9 mouse cellular contexts compared by ENCODE assay signal in the genomic region with DNA sequence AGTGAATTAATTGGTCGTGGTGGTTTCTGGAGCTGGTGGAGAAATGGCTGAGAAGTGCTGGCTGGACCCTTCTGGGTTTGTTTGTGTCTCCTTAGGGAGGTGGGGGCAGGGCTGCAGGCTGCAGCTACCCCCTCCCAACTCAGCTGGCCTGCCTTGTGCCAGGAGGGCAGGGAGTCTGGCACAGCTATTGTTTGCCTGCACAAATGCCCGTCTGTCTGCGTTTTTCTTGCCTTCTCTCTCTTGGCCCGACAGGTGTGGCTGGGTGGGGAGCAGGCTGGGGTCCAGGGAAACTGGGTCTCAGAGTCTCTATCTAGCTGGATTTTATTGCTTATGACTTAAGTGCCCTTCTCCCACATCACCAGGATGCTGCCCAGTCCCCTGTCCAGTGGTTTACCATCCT. TPM values are rescaled to one million over a fixed set of nuclear protein-coding genes. Genes with fewer than 3 reads are reported as not detected.
DNase-seq lines count a peak whose midpoint lies in the region; ATAC-seq lines count a peak whose summit lies in the region.
"Had no signal": no experiment of that assay in that cellular context is flagged by ENCODE, and none has a peak within 500 bp of the region (broad histone marks: within the 10 kb centered on the region; RNA-seq: fewer than 3 reads in every experiment).

No protein-coding gene starts in this region.

- DNase-seq in layer of hippocampus, adult 11-12 months (ENCODE audit: low spot score), result peak; percentile 66
- DNase-seq in layer of hippocampus, adult 8-10 months (ENCODE audit: low spot score in 2 of 2), result no peak
- peak; percentile 73 for DNase-seq in cerebellum, adult 8-10 months
- DNase-seq in hindbrain, embryonic 11.5 days (ENCODE audit: low spot score), result no peak
- no peak for DNase-seq in ovary, postnatal 14 days (ENCODE audit: low spot score)
- no peak for DNase-seq in embryo, embryonic 9.5 days (ENCODE audit: extremely low spot score)

- H3K36me3 ChIP-seq in hindbrain, embryonic 11.5 days (ENCODE audit: control insufficient read depth, insufficient read depth, low read length), result no peaks in the 10 kb centered on the region
- peaks cover 27% of the 10 kb centered on the region for H3K36me3 ChIP-seq in midbrain, embryonic 12.5 days

- H3K4me1 ChIP-seq in hindbrain, embryonic 11.5 days (replicated peaks; ENCODE audit: control insufficient read depth, insufficient read depth, low read length), result peaks cover 16% of the 10 kb centered on the region
- peaks cover 46% of the 10 kb centered on the region for H3K4me1 ChIP-seq in midbrain, embryonic 12.5 days

- H3K27ac ChIP-seq in hindbrain, embryonic 11.5 days (ENCODE audit: low read depth, low read length), result peak overlapping the region; percentile 88
- peak overlapping the region; percentile 95 for H3K27ac ChIP-seq in midbrain, embryonic 12.5 days (replicated peaks)

- peak overlapping the region; percentile 82 for H3K4me2 ChIP-seq in hindbrain, embryonic 11.5 days (replicated peaks; ENCODE audit: low read depth, low read length)
- peak overlapping the region; percentile 69 for H3K4me2 ChIP-seq in midbrain, embryonic 12.5 days (replicated peaks)

- 29% methylated on average over 4 of the region's 4 CpGs for WGBS in hindbrain, embryonic 11.5 days
- 24% methylated on average over 4 of the region's 4 CpGs for WGBS in midbrain, embryonic 12.5 days

- no peak for ATAC-seq in hindbrain, embryonic 11.5 days (ENCODE audit: low FRiP score)
- ATAC-seq in midbrain, embryonic 12.5 days (ENCODE audit: low FRiP score, low read depth), result no peak
- no peak for ATAC-seq in CD4-positive, CD25-positive, alpha-beta regulatory T cell, adult 4 months

- H3K9me3 ChIP-seq in hindbrain, embryonic 11.5 days (ENCODE audit: control insufficient read depth, low read length), result no peaks in the 10 kb centered on the region
- no peaks in the 10 kb centered on the region for H3K9me3 ChIP-seq in midbrain, embryonic 12.5 days

- H3K4me3 ChIP-seq in hindbrain, embryonic 11.5 days (ENCODE audit: low read depth, low read length), result peak overlapping the region; percentile 89
- H3K4me3 ChIP-seq in midbrain, embryonic 12.5 days, result peak overlapping the region; percentile 79

- no peaks in the 10 kb centered on the region for H3K27me3 ChIP-seq in hindbrain, embryonic 11.5 days (ENCODE audit: control insufficient read depth, insufficient read depth, low read length)
- H3K27me3 ChIP-seq in midbrain, embryonic 12.5 days, result no peaks in the 10 kb centered on the region

- H3K9ac ChIP-seq in hindbrain, embryonic 11.5 days (ENCODE audit: low read depth, low read length), result peak overlapping the region; percentile 99
- H3K9ac ChIP-seq in midbrain, embryonic 12.5 days (replicated peaks), result peak overlapping the region; percentile 96

RNA-seq across cellular contexts. Expression of a gene that starts 18.6 kb away (rescaled TPM):
- 100 to 1,000 TPM; 210 to 272 (median 257) TPM for total RNA-seq in layer of hippocampus, adult 8-10 months (2022)
- 149 and 181 TPM in 2 replicates for polyA plus RNA-seq in hindbrain, embryonic 11.5 days (2014; fragmentation: Nextera tagmentation; extraction: Ambion mirVana)
- 143 and 150 TPM in 2 replicates for polyA plus RNA-seq in midbrain, embryonic 12.5 days (2016; fragmentation: Nextera tagmentation; extraction: Ambion mirVana)
- 10 to 100 TPM; 36.5 to 48.6 TPM for polyA plus RNA-seq in CD4-positive, CD25-positive, alpha-beta regulatory T cell, adult 4 months (2017; shearing (Covaris generic))

RNA-seq across cellular contexts. Expression of a gene that starts 28.6 kb away (rescaled TPM):
- total RNA-seq in layer of hippocampus, adult 8-10 months (2022), result not detected
- not detected in 2 replicates for polyA plus RNA-seq in hindbrain, embryonic 11.5 days (2014; fragmentation: Nextera tagmentation; extraction: Ambion mirVana)
- not detected in 2 replicates for polyA plus RNA-seq in midbrain, embryonic 12.5 days (2016; fragmentation: Nextera tagmentation; extraction: Ambion mirVana)
- polyA plus RNA-seq in CD4-positive, CD25-positive, alpha-beta regulatory T cell, adult 4 months (2017; shearing (Covaris generic)), result under 1 TPM in 1 of 2 experiments, not detected in 1; 0.26 TPM
- total RNA-seq: left cerebral cortex, postnatal 10 days had no signal

RNA-seq across cellular contexts. Expression of a gene that starts 48.6 kb away (rescaled TPM):
- 10 to 100 TPM; 86.4 to 96.0 (median 90.1) TPM for total RNA-seq in layer of hippocampus, adult 8-10 months (2022)
- 152 and 169 TPM in 2 replicates for polyA plus RNA-seq in hindbrain, embryonic 11.5 days (2014; fragmentation: Nextera tagmentation; extraction: Ambion mirVana)
- polyA plus RNA-seq in midbrain, embryonic 12.5 days (2016; fragmentation: Nextera tagmentation; extraction: Ambion mirVana), result 132 and 137 TPM in 2 replicates
- 100 to 1,000 TPM; 160 to 161 TPM for polyA plus RNA-seq in CD4-positive, CD25-positive, alpha-beta regulatory T cell, adult 4 months (2017; shearing (Covaris generic))

Comparison
In these comparisons a context has a peak if more than half of its experiments do, and no peak if none do; other contexts are left out.
1. DNase-seq: peak in layer of hippocampus, adult 11-12 months (single experiment) and cerebellum, adult 8-10 months (single experiment); none in layer of hippocampus, adult 8-10 months (0 of 2), hindbrain, embryonic 11.5 days (single experiment), ovary, postnatal 14 days (single experiment) and embryo, embryonic 9.5 days (single experiment).